Mouse (Mus musculus) fat pad, adult 2 months (tissue): ENCODE measurements around the gene Tanc1.

Experiments used
- DNase-seq: peaks from one replicate; pipeline ENCODE4 v3.0.0-alpha.2; 2011; ENCODE audit warnings: low read depth, low spot score; ENCODE audit errors: extremely low read depth

Gene Tanc1

DNA sequence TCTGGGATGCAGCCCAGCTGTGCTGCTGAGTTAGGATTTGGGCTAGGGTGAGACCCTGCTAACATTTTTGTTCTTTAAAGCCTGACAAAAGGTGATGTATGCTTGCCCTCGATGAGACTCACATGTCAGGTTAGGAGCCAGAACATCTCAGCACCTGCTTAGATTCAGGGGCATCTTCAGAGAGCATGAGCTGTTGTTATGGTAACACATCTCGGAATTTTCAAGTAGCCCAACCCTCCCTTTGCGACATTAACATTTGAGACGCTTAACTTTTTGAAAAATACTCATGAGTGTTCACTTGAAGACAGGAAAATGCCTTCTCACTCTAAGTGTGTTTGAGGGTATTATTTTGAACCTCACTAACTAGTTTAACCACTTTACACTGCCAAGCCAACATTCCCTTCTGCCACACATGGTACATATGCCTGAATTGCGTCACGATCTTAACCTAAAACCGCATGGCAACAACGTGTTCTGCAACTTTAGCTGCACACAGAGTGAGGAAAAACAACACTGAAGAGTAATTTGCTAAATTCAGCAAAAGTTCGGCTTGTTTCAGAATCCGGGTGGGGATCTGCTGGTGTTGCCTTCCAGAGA, 67.7 kb downstream of the Tanc1 start:
- peak; percentile 89 for DNase-seq

DNA sequence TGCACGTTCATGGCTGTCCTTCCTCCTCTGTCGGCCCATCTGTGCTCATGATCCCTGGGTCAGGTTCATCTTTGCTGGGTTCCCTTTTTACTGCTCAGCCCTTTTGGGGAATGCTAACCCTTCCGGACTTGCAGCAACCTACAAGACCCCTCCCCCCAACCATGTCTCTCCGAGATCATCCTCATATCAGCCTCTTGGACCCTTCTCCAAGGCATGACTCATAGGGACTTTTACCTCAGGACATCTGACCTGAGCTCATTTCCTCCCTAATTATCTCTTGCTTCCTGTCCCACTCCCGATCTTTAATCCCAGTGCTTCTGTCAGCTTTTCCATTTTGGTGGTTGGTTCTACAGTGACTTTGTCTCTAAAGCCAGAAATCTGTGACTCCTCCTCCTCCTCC, 68.9 kb downstream of the Tanc1 start:
- DNase-seq = no peak

DNA sequence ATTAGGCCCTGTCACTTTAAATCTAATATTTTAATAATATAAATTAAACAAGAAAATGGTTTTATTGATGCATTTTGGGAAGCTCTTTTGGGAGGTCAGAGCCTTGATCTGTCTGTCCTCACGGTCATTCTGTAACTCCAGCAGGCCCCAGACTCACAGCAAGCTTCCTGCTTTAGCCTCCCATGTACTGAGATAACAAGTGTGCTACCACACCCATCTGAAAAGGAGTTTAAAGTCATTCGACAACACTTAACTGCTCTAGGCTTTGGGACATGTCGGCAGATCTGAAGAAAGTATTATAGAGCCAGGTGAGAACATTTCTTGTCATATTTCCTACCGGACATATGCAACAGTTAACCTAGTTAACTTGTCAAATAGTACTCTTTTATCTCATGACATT, 69.3 kb downstream of the Tanc1 start:
- no peak for DNase-seq

DNA sequence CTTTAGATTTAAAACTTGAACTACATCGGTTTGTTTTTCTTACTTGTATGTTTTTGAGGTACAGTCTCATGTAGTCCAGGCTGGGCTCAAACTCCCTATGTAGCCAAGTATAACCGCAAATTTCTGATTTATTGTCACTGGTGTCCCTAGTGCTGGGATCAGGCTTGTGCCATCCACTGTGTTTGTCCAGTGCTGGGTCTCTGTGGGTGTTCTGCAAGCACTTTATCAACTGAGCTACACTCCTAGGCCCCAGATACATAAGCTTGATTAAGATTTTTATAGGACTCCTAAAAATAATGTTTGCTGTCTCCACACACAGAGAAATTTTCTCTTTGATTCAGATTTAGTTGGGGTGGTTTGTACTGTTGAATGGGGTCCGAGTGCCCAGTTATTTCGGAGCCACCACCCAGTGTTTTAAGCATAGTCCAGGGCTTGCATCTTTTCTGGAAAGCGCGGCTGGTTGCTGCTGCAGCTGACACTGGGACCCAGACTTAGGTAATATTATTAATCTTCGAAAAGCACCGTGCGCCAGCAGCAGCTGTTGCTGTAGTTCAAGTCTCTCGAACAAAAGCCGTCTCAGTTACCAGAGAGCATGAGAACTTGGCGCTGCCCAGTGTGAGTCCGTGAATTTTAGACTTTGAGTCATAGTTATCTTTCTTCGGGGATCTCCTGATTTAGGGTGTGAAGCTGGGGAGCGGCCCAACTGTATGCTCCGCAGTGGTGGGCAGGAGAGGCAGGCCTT, 73.2 kb downstream of the Tanc1 start:
- DNase-seq = no peak

DNA sequence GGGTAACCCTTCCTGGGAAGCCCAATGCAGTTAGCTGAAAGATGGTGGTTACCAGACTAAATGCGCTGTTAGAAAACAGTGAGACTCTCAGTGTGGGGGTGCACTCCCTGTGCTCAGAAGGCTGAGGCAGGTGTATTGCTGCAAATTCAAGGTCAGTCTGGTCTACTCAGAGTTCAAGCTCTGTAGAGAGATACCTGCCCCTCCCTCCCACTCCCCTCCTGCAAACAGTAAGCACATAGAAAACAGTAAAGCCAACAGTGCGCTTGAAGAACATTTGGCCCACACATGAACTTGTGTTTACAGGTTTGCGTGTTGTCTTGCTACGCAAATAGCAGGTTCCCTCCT, 73.7 kb downstream of the Tanc1 start:
- no peak for DNase-seq

DNA sequence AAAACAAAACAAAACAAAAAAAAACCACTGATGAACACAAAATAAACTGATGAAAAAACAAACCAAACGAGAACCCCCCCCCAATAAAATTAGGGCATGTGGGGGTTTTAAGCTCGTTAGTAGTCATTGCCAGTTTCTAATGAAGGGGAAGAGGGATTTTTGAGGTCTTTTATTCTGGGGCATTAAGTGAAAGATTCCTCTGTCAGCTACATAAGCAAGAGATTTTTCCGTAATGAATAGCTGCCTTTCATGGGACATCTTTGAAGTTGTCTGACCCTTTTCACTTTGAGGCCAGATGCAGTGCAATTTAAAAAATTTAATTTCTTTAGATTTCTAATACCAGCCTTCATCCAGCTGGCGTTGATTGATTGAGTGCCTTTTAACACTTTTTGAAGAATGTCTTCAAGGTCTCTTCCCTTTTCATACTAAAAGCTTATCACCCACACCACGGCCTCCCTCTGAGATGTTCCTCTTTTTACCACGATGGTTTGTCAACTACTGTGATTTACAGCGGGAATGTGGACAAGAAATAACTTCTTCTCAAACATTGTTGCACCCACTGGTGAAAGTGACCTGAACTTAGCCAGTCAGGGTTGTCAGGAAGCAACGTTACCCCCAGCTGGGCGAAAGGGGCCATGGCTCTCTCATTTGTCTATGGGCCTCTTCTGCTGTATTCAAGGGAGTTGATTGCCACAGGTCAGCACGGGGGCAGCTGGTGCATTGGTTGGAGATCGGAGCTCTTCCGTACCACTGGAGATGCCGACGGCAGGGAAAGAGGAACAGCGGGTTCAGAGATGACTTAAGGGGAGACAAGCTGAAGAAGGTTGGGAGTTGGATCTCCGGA, 76.6 kb downstream of the Tanc1 start:
- no peak for DNase-seq

DNA sequence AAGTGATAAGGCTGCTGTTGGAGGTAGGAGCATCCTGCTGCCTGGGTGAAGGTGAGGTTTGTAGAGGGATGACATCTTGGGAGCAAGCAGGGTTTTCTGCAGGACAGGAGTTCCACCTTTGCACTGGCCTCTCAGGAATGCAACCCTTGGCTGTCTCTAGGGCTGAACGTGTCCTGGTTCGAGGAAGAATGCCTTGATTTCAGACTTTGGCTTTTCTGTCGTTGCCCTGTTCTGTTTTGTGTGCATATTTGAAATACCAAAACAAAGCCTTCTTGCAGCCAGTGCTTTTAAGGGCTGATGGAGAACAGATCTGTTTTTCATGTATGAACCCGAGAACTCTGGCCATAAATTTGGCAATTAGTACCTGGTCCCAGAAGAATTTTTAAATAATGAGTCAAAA, 79.3 kb downstream of the Tanc1 start:
- no peak for DNase-seq

DNA sequence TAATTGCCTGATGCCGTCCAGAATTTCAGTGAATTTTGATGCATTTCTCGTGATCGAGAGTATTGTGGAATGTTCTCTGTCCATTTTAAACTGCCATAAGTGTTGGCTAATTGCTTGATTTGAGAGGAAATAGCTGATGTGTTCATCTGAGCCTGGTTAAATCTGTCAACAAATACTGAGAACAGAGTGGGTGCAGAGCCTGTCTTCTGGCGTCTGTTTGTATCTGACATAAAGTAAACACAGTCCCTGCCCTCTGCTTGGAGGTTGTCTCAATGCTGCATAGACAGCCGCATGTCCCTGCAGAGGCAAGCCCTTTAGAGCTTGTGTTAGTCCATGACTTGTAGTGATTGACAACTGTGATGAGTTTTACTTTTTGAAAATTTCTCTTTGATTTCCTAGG, 81.6 kb downstream of the Tanc1 start:
- no peak for DNase-seq

DNA sequence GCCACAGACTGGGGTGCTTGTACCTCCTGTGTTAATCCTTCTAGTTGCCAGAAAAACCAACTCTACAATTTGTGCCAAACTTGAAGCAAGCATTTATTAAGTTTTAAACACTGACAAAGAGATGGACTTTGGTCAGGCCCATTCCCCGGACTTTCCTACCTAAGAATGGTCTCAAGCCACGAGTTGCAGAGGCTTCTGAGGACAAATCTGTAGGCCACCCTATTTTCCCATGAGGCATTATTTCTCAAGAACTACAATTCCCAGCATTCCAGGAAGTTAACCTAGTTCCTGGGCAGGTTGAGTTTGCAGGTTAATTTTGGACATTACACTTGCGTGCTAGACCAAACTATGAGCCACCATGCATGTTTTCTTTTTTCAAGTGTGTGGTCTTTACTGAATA, 85.3 kb downstream of the Tanc1 start:
- DNase-seq = no peak

DNA sequence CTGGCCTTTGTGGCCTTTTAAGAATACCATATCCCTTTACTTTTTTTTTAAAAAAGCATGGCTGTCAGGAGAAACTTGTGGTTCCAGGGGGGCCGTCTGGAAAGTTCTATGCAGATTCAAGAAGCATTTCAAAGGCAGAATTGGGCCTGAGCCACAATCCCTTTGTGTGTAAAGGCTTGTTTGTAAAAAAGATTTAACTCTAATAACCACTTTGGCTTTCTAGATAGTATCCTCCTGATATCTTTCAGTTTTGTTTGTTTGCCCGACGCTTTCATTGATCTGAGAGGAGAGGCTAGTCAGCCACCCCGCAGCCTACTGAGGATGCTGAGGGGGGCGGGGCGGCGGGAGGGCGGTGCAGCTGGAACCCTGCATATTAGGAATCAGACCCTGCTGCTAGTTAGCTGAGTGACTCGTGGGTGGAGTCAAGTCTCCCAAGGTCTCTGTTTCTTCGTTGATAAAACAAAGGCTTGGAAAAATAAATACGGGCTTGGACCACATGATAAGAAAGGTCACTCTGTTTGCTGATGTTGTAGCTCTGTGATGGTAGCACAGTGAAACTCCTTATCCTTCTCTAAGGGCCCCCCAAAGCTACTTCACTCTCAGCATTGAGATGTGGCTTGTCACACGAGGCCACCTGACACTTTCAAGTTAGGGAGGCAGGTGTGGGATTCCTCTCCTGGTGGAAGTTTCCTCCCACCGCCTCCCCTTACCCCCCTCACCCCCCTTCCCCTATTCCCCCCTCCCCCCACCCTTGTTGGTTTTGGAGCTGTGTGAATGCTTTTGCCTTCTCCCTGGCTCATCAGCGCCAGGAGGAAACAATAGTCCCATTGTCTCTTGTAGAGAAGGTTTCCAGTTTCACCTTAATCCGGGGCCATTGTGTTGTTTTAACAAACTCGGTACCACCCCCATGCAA, 86.1 kb downstream of the Tanc1 start:
- DNase-seq = peak; percentile 70

DNA sequence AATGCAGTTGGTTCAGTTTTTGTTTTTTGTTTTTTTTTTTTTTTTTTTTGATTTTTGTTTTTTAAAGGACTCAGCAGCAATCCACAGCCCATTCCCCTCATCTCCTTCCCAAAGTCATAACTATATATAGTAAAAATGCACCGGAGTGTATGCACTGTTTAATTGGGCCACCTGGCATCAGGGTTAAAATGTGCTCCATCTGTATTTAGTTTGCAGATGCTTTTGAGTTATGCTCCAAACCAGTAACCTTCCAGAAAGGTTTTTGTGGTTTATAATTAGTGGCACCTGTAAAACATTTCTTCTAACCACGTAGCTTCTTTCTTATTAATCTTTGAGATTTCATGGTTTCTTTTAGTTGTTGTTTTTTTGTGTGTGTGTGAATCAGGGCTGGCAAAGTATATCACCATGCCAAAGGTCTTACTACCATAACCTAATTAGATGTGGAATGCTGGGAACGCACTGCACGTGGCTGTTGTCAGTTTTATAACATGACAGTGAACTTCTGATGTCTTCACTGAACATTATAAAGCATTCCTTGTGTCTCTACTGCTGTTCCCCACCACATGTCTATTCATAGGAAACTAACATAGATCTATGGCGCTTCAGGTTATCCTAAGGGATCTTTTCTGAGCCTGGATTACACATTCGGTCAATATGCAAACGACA, 86.9 kb downstream of the Tanc1 start:
- no peak for DNase-seq

DNA sequence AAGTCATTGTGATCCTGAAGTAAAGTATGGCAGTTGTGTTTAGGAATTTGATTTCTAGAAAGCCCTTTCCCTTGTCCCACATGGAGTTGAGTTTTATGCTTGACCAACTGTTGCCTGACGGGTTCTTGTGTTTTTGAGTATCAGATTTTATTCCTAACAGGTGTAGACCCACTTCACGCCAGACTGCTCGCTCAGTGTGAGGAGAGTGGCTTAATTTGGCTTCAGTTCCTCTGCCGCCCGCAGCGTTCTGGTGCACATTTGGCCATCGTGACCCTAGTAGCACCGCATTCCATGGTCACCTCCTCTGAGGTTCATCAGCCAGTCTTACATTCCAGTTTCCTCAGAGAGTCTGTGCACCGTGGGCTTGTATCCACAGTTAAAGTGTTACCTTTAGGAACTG, 88.1 kb downstream of the Tanc1 start:
- DNase-seq = no peak

DNA sequence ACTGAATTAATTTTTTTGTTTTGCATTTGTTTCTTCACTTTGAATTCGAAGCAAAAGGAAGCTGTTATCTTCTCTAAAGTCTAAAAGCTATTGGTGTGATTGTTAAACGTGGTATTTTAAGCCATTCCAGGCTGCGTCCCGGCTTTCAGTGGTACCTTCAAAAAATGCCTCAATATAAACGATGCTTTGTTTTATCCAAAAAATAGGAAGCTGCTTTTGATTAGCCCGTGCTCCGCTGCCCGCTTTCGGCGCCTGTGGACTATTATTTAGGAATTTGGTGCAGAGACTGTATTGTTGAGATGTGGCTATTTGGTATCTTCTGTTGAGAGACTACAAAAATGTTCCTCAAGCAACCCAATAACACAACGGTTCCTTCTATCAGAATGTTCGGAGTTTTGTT, 93.4 kb downstream of the Tanc1 start:
- no peak for DNase-seq

DNA sequence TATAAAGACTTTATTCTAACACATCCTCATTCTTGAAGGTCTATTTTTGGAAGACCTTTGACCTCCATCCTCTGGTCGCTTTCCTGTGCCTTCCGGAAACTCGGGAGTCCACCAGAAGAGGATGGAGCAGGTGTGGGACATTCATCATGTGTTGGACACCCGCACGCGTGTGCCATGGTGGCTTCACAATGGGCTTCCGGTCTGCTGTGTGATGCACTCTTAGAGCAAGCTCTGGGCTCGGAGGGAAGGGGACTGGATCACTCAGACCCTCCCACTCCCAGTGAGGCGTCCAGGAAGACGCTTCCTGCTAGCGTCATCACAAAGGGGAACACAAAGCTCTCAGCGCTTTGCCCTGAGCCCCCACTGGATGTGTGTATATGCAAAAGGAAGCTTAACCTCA, 95.0 kb downstream of the Tanc1 start:
- no peak for DNase-seq

DNA sequence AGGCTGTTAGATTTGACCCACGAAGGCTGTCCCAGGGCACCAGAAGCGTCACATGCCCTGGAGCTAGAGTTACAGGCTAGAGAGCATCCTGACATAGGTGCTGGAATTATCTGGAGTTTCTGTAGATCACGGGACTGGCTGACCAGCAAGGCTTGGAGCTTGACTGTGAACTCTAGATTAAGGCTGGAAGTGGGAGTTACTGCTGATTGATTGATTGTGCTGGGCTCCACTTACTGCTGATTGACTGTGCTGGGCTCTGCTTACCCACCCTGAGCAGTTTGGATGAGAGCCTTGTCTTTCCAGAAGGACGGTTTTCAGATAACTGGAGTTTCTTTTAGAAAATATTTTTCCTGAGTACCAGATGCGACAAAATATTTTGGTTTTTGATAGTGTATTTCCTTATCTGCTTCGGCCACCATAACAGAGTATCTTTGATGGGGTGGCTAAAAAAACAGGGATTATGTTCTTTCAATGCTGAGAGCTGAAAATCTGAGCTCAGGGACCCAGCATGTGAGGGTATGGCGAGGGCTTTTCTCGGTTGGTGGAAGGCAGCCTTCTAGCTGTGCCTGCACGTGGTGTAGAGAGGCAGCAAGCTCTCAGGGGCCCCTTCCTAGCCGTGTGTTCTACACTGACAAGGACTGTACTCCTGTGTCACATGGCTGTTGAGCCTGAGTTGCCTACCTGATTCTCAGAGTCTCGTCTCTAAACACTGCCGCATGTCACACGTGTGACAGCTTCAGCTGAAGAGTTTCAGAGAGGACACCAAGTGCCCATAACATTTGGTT, 96.3 kb downstream of the Tanc1 start:
- no peak for DNase-seq

DNA sequence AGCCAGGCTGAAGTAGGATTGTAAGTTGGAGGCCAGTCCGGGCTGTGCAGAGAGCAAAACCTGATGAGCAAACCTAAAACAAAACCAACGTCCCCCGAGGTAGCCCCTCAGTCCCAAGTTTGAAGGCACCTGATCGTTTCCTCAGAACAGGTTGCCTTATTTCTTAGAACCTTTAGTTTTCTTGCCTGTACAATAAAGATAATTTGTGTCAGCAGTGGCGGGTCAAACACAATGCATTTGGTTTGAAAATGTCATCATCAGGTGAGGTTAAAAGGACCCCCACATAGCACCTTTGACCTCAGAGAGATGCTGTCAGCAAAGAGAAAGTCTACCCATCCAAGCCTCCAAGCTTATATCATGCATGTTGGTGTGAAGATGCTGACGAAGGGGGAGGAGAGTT, 98.9 kb downstream of the Tanc1 start:
- DNase-seq = no peak

DNA sequence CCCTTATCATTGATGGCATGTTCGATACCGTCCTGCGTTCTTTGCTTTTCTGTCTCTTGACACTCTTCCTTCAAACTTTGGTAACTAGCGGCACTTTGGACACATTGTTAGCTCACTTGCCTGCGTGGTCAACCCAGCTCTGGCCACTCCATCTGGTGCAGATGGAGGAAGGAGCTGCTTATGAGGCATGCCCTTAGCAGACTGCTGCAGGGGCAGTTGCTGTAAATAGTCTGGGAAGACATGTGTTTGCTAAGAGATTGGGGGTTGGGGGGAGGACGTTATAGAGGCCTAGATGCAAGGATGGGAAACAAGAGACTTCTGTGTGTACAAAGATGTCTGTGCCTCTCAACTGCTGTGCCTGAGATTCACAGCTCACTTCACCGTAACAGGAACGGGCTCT, 100.2 kb downstream of the Tanc1 start:
- no peak for DNase-seq

DNA sequence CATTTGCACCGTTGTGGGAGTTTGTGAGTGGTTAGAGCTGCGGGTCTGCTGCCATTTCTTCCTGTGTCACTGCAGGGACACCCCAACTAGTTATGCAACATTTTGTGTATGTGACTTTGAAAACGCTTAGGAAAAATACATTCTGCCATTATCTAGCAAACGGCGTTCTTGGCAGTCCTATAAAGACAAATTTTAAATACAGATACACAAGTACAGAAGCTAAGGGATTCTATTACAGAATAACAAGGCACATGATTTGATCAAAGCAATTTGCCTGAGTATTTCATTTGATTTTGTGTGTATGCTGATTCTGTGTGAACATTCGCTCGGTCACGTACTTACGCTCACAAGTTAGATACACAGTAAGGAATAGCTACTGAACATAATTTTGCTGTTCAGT, 100.6 kb downstream of the Tanc1 start:
- no peak for DNase-seq

DNA sequence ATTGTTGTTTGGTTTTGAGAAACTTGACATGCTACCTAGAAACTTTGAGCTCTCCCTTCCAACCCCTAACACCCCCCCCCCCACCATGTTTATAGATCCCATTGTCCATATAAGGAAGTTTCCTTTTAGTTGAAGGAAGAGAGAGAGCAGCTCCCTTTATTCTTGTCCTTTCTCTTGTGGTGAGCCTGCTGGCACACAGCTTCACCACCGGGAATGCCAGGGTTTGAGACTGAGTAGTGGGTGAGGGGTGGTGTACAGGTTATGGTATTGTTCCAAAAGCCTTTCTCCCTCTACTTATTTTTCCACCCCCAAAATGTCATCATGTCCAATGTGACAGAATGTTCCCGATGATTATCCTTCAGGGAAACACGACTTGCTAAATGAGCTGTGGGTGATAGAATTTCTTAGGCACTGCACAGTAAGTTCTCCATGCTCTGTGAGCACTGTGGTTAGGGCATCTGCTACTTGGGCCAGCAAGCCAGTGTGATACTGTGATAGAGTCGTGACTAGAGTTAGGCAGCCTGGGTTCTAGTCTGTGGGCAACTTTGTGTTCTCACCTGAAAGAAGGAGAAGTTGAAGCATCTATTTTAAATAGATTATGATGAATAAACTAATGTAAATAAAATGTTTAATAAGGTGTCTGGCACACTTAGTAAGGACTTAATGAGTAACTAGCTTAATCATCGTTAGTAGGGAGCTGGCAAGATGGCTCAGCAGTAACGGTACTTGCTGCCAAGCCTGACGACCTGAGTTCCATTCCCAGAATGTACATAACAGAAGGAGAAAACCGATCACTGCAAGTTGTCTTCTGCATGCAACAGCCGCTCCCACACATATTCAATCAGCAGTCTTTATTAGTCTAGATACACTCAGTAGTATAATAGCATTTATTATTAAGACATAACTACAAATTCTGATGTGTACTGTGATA, 102.0 kb downstream of the Tanc1 start:
- DNase-seq = no peak
